Mouse (Mus musculus) forebrain, embryonic 13.5 days (tissue): Measurements from ENCODE around the gene Tmem200b. TPM values are rescaled to one million over a fixed set of nuclear protein-coding genes. Genes with fewer than 3 reads are reported as not detected.

Experiments used
- ATAC-seq: fragments of 200-750 bp; cut with Nextera tagmentation; 2 replicates; pipeline ENCODE4 v1.8.0; 2017
- H3K27ac ChIP-seq: fragments of 300-500 bp; sonication (generic); 2 replicates; pipeline ENCODE4 v1.5.1; 2015; ENCODE audit warnings: inconsistent platforms, mild to moderate bottlenecking, moderate library complexity
- H3K27me3 ChIP-seq: fragments of 300-500 bp; sonication (generic); 2 replicates; pipeline ENCODE4 v1.6.1; 2015; ENCODE audit warnings: mild to moderate bottlenecking, inconsistent platforms
- H3K36me3 ChIP-seq: fragments of 300-500 bp; sonication (generic); 2 replicates; pipeline ENCODE4 v1.6.1; 2015; ENCODE audit warnings: mild to moderate bottlenecking, inconsistent platforms; ENCODE audit not compliant: poor library complexity, severe bottlenecking
- H3K4me1 ChIP-seq: fragments of 300-500 bp; sonication (generic); 2 replicates; pipeline ENCODE4 v1.6.1; 2015; ENCODE audit warnings: inconsistent platforms
- H3K4me2 ChIP-seq: fragments of 300-500 bp; sonication (generic); 2 replicates; pipeline ENCODE4 v1.6.1; 2015; ENCODE audit warnings: inconsistent platforms, mild to moderate bottlenecking, moderate library complexity
- H3K4me3 ChIP-seq: fragments of 300-500 bp; sonication (generic); 2 replicates; pipeline ENCODE4 v1.5.1; 2015; ENCODE audit warnings: mild to moderate bottlenecking, inconsistent platforms
- H3K9ac ChIP-seq: fragments of 300-500 bp; sonication (generic); 2 replicates; pipeline ENCODE4 v1.6.1; 2015; ENCODE audit warnings: mild to moderate bottlenecking, inconsistent platforms
- H3K9me3 ChIP-seq: fragments of 300-500 bp; sonication (generic); replicated peaks from 2 replicates; pipeline ENCODE4 v1.6.1; 2016; ENCODE audit warnings: inconsistent platforms
- WGBS: fragments of 180-500 bp; shearing (Covaris S2); methylation state at CpG from one replicate; pipeline ENCODE4 v1.1.7; 2015; 5-methylcytosine and 5-hydroxymethylcytosine counted together
- polyA plus RNA-seq: library from polyadenylated mRNA; unstranded; fragments of >200 nt; fragmentation: Nextera tagmentation; extraction: Ambion mirVana; gene quantifications from 2 replicates; pipeline ENCODE4 v1.2.1, GENCODE M21; 2015

Tmem200b gene
- polyA plus RNA-seq, 1 experiment from 2014 or later, result not detected

DNA sequence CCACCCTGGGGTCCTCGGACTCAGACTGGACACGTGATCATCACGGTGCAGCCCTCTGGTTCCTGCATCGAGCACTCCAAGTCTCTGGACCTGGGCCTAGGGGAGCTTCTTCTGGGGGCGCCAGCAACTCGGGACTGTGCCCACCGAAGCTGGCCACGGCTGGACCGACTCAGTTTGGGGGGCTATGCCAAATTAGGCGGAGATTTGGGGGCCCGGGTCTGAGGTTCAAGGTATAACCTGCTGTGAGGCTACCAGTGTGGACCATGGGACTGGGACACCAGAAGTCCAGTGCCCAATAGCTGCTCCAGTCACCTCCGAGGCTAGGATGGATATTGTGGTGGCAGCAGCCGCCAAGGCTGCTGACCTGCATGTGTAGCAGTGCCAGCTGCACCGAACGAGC lies 833 bp downstream of the Tmem200b start:
- no peak overlapping the region for H3K27ac ChIP-seq
- H3K4me2 ChIP-seq, result peak overlapping the region; percentile 67
- H3K4me3 ChIP-seq, result peak overlapping the region; percentile 42
- 0 out of 2 replicates have a peak overlapping the region, but pooled peaks have one; percentile 57 for H3K9ac ChIP-seq
- WGBS, result 59% methylated on average over 15 of the region's 15 CpGs
- ATAC-seq, result no peak
- peaks cover 38% of the 10 kb centered on the region for H3K36me3 ChIP-seq
- peaks cover 40% of the 10 kb centered on the region for H3K4me1 ChIP-seq
- H3K27me3 ChIP-seq, result peaks cover 82% of the 10 kb centered on the region
- no peaks in the 10 kb centered on the region for H3K9me3 ChIP-seq

DNA sequence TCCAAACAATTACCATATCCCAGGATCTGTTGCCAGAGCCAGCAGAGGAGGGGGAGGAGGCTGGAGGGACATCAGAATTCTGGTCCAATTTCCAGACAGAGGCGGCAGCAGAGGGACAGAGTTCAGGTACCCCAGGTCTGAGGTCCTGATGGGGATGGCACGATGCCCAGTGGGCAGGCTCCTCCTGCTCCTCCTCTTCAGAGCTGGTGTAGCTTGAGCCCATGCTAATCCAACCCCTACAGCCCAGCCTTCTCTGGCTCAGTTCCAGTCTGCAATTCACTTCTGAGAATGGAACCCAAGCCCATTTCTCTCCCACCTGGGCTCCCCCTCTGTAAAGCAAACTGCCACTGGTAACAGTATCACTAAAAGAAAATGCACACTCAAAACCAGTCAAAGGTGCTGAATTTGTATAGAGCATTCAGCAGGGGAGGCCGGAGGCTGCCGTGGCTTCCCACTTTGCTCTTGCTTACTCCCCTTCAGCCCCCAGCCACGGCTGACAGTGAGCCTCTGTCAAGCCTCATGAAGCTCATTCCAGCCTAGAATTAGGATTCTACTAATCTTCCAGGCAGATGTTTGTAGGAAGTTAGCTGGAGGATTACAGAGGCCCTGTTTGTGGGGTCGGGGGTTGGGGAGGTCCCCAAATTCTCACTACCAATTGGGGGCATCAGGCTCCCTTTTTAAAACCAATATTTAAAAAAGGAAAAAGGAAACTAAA lies 2.7 kb downstream of the Tmem200b start:
- H3K4me3 ChIP-seq, result no peak overlapping the region
- no peak overlapping the region for H3K4me2 ChIP-seq
- peaks cover 63% of the 10 kb centered on the region for H3K27me3 ChIP-seq
- peaks cover 56% of the 10 kb centered on the region for H3K36me3 ChIP-seq
- H3K4me1 ChIP-seq, result peaks cover 40% of the 10 kb centered on the region
- no peak overlapping the region for H3K27ac ChIP-seq
- H3K9me3 ChIP-seq, result no peaks in the 10 kb centered on the region
- no peak overlapping the region for H3K9ac ChIP-seq
- ATAC-seq, result no peak
- WGBS, result 46% methylated on average over 6 of the region's 6 CpGs

- ATAC-seq, result no peak
- H3K27me3 ChIP-seq, result peaks cover 14% of the 10 kb centered on the region; the same call in 1 of the 2 replicates
- no peaks in the 10 kb centered on the region for H3K9me3 ChIP-seq
- H3K27ac ChIP-seq, result no peak overlapping the region
- H3K9ac ChIP-seq, result no peak overlapping the region
- peaks cover 99% of the 10 kb centered on the region for H3K36me3 ChIP-seq
- peaks cover 8% of the 10 kb centered on the region for H3K4me1 ChIP-seq
- no peak overlapping the region for H3K4me2 ChIP-seq
- no peak overlapping the region for H3K4me3 ChIP-seq
- WGBS, result 92% methylated on average over 6 of the region's 6 CpGs
Observed at GRCm38 (mm10) chr4:131929146-131929545, 7.6 kb downstream of the Tmem200b start.

GRCm38 (mm10) chr4:131939459-131939858 lies 17.9 kb downstream of the Tmem200b start:
- no peak overlapping the region for H3K4me3 ChIP-seq
- no peak overlapping the region for H3K4me2 ChIP-seq
- no peaks in the 10 kb centered on the region for H3K9me3 ChIP-seq
- H3K36me3 ChIP-seq, result peaks cover 37% of the 10 kb centered on the region
- no peaks in the 10 kb centered on the region for H3K27me3 ChIP-seq
- no peaks in the 10 kb centered on the region for H3K4me1 ChIP-seq
- no peak overlapping the region for H3K27ac ChIP-seq
- no peak overlapping the region for H3K9ac ChIP-seq
- WGBS, result 82% methylated on average over 2 of the region's 2 CpGs
- ATAC-seq, result no peak

DNA sequence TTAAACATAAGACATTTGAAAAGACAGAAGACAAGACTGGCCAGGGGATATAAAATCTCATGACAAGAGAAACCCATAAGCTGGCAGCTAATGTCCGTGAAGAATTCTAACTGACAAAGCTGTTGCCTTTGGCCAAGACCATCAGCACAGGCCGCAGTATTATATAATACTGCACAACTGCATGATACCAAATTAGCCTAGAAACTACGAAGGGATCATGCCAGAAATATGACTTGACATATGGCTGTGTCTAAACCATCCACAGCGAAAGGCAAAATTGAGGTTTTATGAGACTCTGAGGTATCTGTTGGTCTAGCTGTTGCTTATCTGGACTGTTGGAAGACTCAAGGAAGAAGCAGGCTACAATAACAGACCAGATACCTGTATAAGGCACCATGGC lies 19.3 kb downstream of the Tmem200b start:
- WGBS, result 93% methylated on average over 4 of the region's 4 CpGs
- H3K27ac ChIP-seq, result no peak overlapping the region

GRCm38 (mm10) chr4:131947848-131948247 lies 26.3 kb downstream of the Tmem200b start:
- peaks cover 24% of the 10 kb centered on the region for H3K4me1 ChIP-seq
- no peaks in the 10 kb centered on the region for H3K9me3 ChIP-seq
- no peaks in the 10 kb centered on the region for H3K27me3 ChIP-seq
- H3K36me3 ChIP-seq, result peaks cover 6% of the 10 kb centered on the region; the same call in 1 of the 2 replicates
- H3K27ac ChIP-seq, result no peak overlapping the region
- no peak overlapping the region for H3K4me3 ChIP-seq
- WGBS, result 90% methylated on average over 11 of the region's 11 CpGs
- ATAC-seq, result no peak
- H3K4me2 ChIP-seq, result no peak overlapping the region
- no peak overlapping the region for H3K9ac ChIP-seq

More for the DNA sequence above, 19.3 kb downstream of the Tmem200b start:
- H3K9me3 ChIP-seq, result no peaks in the 10 kb centered on the region
- H3K4me2 ChIP-seq, result no peak overlapping the region
- no peak for ATAC-seq
- peaks cover 23% of the 10 kb centered on the region for H3K36me3 ChIP-seq
- H3K9ac ChIP-seq, result no peak overlapping the region
- no peaks in the 10 kb centered on the region for H3K4me1 ChIP-seq
- no peaks in the 10 kb centered on the region for H3K27me3 ChIP-seq
- no peak overlapping the region for H3K4me3 ChIP-seq

GRCm38 (mm10) chr4:131949903-131950302 lies 28.3 kb downstream of the Tmem200b start:
- H3K27ac ChIP-seq, result no peak overlapping the region
- no peak overlapping the region for H3K9ac ChIP-seq
- H3K4me1 ChIP-seq, result peaks cover 24% of the 10 kb centered on the region
- H3K36me3 ChIP-seq, result peaks cover 18% of the 10 kb centered on the region
- no peaks in the 10 kb centered on the region for H3K9me3 ChIP-seq
- no peak overlapping the region for H3K4me2 ChIP-seq
- H3K4me3 ChIP-seq, result no peak overlapping the region
- H3K27me3 ChIP-seq, result no peaks in the 10 kb centered on the region
- ATAC-seq, result no peak
- WGBS, result 13% methylated on average over 5 of the region's 5 CpGs

- peaks cover 24% of the 10 kb centered on the region for H3K36me3 ChIP-seq
- no peaks in the 10 kb centered on the region for H3K9me3 ChIP-seq
- H3K9ac ChIP-seq, result no peak overlapping the region
- no peak overlapping the region for H3K4me2 ChIP-seq
- no peak overlapping the region for H3K4me3 ChIP-seq
- no peak overlapping the region for H3K27ac ChIP-seq
- no peak for ATAC-seq
- WGBS, result 46% methylated on average over 8 of the region's 8 CpGs
- H3K4me1 ChIP-seq, result peaks cover 24% of the 10 kb centered on the region
- H3K27me3 ChIP-seq, result no peaks in the 10 kb centered on the region
Observed at GRCm38 (mm10) chr4:131950657-131951056, 29.1 kb downstream of the Tmem200b start.

DNA sequence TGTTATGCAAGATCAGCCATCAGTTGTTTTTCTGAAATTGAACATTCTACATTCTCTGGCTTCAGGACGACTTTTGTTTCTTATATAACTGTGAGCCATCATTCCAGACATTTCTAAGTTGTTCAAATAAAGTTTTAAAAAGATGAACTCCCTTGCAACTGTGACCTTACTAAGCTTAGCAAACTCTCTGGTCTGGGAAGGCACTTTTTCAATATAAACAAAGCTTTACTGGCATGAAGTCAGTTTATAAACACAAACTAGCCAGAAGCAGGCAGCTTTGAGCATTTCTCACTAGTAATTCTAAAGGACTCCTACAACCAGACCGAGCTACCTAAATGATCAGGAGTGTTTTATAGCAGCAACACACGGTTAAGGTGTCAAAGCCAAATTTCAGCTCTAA lies 35.6 kb downstream of the Tmem200b start:
- no peaks in the 10 kb centered on the region for H3K27me3 ChIP-seq
- H3K4me1 ChIP-seq, result no peaks in the 10 kb centered on the region
- no peak overlapping the region for H3K27ac ChIP-seq
- H3K4me2 ChIP-seq, result no peak overlapping the region
- H3K9ac ChIP-seq, result no peak overlapping the region
- H3K36me3 ChIP-seq, result peaks cover 52% of the 10 kb centered on the region
- ATAC-seq, result no peak
- 88% methylated on average over 3 of the region's 3 CpGs for WGBS
- H3K4me3 ChIP-seq, result no peak overlapping the region
- H3K9me3 ChIP-seq, result no peaks in the 10 kb centered on the region

- Histone ChIP-seq H3K4me1 (no peaks in the 10 kb centered on the region), H3K4me3 (no peak overlapping the region), H3K27ac (no peak overlapping the region; the same call in 1 of the 2 replicates), H3K27me3 (no peaks in the 10 kb centered on the region), H3K4me2 (no peak overlapping the region), H3K36me3 (peaks cover 70% of the 10 kb centered on the region), H3K9me3 (no peaks in the 10 kb centered on the region), H3K9ac (no peak overlapping the region)
- WGBS, result 92% methylated on average over 2 of the region's 2 CpGs
- no peak for ATAC-seq
Observed at GRCm38 (mm10) chr4:131968873-131969272, 47.3 kb downstream of the Tmem200b start.

DNA sequence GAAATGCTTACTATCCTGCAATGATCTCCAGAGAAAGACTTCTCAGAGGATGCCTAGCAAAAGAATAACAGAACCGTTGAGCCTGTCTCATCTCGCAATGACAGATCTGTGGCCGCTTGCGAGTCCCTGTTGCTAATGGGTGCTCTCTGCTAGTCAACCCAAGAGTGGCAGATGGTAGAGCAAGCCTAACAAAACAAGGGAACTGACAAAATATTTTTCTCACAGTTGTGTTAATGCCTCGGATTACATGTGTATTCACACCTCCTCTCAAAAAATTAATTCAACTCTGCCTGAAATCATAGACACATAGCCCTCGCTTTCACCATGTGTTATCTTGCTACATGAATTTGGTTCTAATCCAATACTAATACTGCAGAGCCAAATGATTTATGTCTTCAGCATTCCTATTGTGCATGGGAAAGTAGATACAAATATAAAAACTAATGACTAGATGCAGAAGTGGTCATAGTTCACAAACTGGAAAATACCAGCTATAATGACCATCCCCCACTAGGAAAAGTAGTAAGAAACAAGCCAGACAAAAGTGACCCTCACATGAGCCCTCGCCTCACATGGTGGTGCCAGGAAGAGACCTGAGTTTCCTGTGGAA lies 48.8 kb downstream of the Tmem200b start:
- H3K27ac ChIP-seq, result no peak overlapping the region
- H3K4me2 ChIP-seq, result no peak overlapping the region
- H3K4me3 ChIP-seq, result no peak overlapping the region
- no peaks in the 10 kb centered on the region for H3K4me1 ChIP-seq
- peaks cover 70% of the 10 kb centered on the region for H3K36me3 ChIP-seq
- H3K9me3 ChIP-seq, result no peaks in the 10 kb centered on the region
- ATAC-seq, result peak; percentile 63; the same call in 1 of the 2 replicates
- H3K9ac ChIP-seq, result no peak overlapping the region
- 71% methylated on average over 7 of the region's 7 CpGs for WGBS
- H3K27me3 ChIP-seq, result no peaks in the 10 kb centered on the region
